Mouse (Mus musculus) ES-E14 (cell line): ENCODE results near the gene Gss.

Source experiments
- HCFC1 ChIP-seq: IDR thresholded peaks from 2 replicates; pipeline ENCODE4 v1.6.1; 2012; ENCODE audit warnings: low read length, inconsistent platforms, borderline replicate concordance; ENCODE audit not compliant: insufficient read depth
- ZNF384 ChIP-seq: IDR thresholded peaks from 2 replicates; pipeline ENCODE4 v1.6.1; 2012; ENCODE audit warnings: low read depth, low read length, inconsistent platforms

DNA sequence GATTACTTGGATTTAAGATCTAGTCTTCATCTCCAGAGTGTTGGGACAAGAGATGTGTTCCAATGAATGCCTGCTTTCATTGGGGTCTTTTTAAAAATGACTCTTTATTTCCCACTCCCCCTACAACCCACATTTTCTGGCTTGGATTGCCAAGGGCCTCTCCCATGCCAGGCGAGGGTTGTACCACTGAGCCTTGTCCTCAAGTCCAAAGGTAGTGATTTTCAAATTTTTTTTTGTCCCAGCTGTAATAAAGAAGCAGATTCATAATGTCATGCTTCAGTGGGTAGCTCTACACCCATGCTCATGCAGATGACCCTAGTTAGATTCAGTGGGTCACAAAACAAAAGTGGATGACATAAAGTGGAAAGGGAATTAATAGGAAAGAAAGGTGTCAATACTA lies 45.7 kb downstream of the Gss start:
- TF ChIP-seq HCFC1 (no peak), ZNF384 (no peak)
